Mouse (Mus musculus): ENCODE measurements around the gene Pdxdc1. TPM values are rescaled to one million over a fixed set of nuclear protein-coding genes. Genes with fewer than 3 reads are reported as not detected.
"Not testable (repeated sequence)": the region's sequence is repeated elsewhere in the genome, so short reads cannot be mapped to it uniquely, and the experiment has no call there.

Gene Pdxdc1
- polyA plus RNA-seq, 1 experiment from 2014 or later, result 68.0 TPM

GRCm38 (mm10) chr16:13818560-13819393 is 84.2 kb downstream of the Pdxdc1 start, which contains the start of gene Ntan1:
TSS of gene Ntan1 (plus strand) at chr16:13818845.
- DNase-seq (ENCODE audit: low spot score, missing footprints) (peak; percentile 99), ATAC-seq (ENCODE audit: low FRiP score) (peak; percentile 96)
- Histone ChIP-seq H3K27me3 (ENCODE audit: control insufficient read depth, insufficient read depth, low read length) (no peaks in the 10 kb centered on the region), H3K27ac (ENCODE audit: low read depth, low read length) (peak within 1 kb of the TSS; percentile 88), H3K4me3 (ENCODE audit: low read depth, low read length) (peak within 1 kb of the TSS; percentile 75), H3K36me3 (ENCODE audit: control insufficient read depth, insufficient read depth, low read length) (no peaks in the 10 kb centered on the region), H3K4me2 (peak within 1 kb of the TSS; percentile 71), H3K9ac (ENCODE audit: low read length) (peak within 1 kb of the TSS; percentile 85), H3K4me1 (ENCODE audit: control insufficient read depth, insufficient read depth, low read length) (peaks cover 9% of the 10 kb centered on the region), H3K9me3 (ENCODE audit: control insufficient read depth, low read length) (no peaks in the 10 kb centered on the region)
- under 1% methylated on average over 58 of the region's 58 CpGs for WGBS

GRCm38 (mm10) chr16:13813200-13813599 is 89.7 kb downstream of the Pdxdc1 start:
- ATAC-seq (ENCODE audit: low FRiP score) (no peak), DNase-seq (ENCODE audit: low spot score, missing footprints) (no peak)
- no peaks in the 10 kb centered on the region for H3K4me1 ChIP-seq (ENCODE audit: control insufficient read depth, insufficient read depth, low read length)
- no peaks in the 10 kb centered on the region for H3K9me3 ChIP-seq (ENCODE audit: control insufficient read depth, low read length)
- peaks cover 25% of the 10 kb centered on the region for H3K36me3 ChIP-seq (ENCODE audit: control insufficient read depth, insufficient read depth, low read length)
- no peak overlapping the region for H3K9ac ChIP-seq (ENCODE audit: low read length)
- H3K27me3 ChIP-seq (ENCODE audit: control insufficient read depth, insufficient read depth, low read length), result no peaks in the 10 kb centered on the region
- WGBS, result 95% methylated on average over 3 of the region's 3 CpGs
- no peak overlapping the region for H3K27ac ChIP-seq (ENCODE audit: low read depth, low read length)
- H3K4me3 ChIP-seq (ENCODE audit: low read depth, low read length), result no peak overlapping the region
- H3K4me2 ChIP-seq, result no peak overlapping the region

- ATAC-seq (ENCODE audit: low FRiP score) (no peak), DNase-seq (ENCODE audit: low spot score, missing footprints) (no peak)
- H3K27me3 ChIP-seq (ENCODE audit: control insufficient read depth, insufficient read depth, low read length), result no peaks in the 10 kb centered on the region
- no peak overlapping the region for H3K9ac ChIP-seq (ENCODE audit: low read length)
- H3K27ac ChIP-seq (ENCODE audit: low read depth, low read length), result no peak overlapping the region
- H3K9me3 ChIP-seq (ENCODE audit: control insufficient read depth, low read length), result no peaks in the 10 kb centered on the region
- H3K36me3 ChIP-seq (ENCODE audit: control insufficient read depth, insufficient read depth, low read length), result peaks cover 28% of the 10 kb centered on the region
- 90% methylated on average over 6 of the region's 6 CpGs for WGBS
- H3K4me1 ChIP-seq (ENCODE audit: control insufficient read depth, insufficient read depth, low read length), result no peaks in the 10 kb centered on the region
- H3K4me2 ChIP-seq, result no peak overlapping the region
- H3K4me3 ChIP-seq (ENCODE audit: low read depth, low read length), result no peak overlapping the region
Observed at GRCm38 (mm10) chr16:13812152-13812551, 90.8 kb downstream of the Pdxdc1 start.

GRCm38 (mm10) chr16:13808410-13808809 is 94.5 kb downstream of the Pdxdc1 start:
- ATAC-seq (ENCODE audit: low FRiP score), result no peak
- 97% methylated on average over 7 of the region's 7 CpGs for WGBS
- H3K4me2 ChIP-seq, result no peak overlapping the region

GRCm38 (mm10) chr16:13807616-13808015 is 95.3 kb downstream of the Pdxdc1 start:
- no peak for ATAC-seq (ENCODE audit: low FRiP score)
- DNase-seq (ENCODE audit: low spot score, missing footprints), result peak; percentile 75
- Histone ChIP-seq H3K36me3 (ENCODE audit: control insufficient read depth, insufficient read depth, low read length) (peaks cover 33% of the 10 kb centered on the region), H3K9me3 (ENCODE audit: control insufficient read depth, low read length) (no peaks in the 10 kb centered on the region), H3K4me2 (no peak overlapping the region), H3K4me3 (ENCODE audit: low read depth, low read length) (no peak overlapping the region), H3K27ac (ENCODE audit: low read depth, low read length) (no peak overlapping the region), H3K27me3 (ENCODE audit: control insufficient read depth, insufficient read depth, low read length) (no peaks in the 10 kb centered on the region), H3K4me1 (ENCODE audit: control insufficient read depth, insufficient read depth, low read length) (no peaks in the 10 kb centered on the region), H3K9ac (ENCODE audit: low read length) (no peak overlapping the region)
- 96% methylated on average over 4 of the region's 4 CpGs for WGBS

More at GRCm38 (mm10) chr16:13808410-13808809, 94.5 kb downstream of the Pdxdc1 start:
- Histone ChIP-seq H3K27ac (ENCODE audit: low read depth, low read length) (no peak overlapping the region), H3K4me3 (ENCODE audit: low read depth, low read length) (no peak overlapping the region), H3K27me3 (ENCODE audit: control insufficient read depth, insufficient read depth, low read length) (no peaks in the 10 kb centered on the region), H3K36me3 (ENCODE audit: control insufficient read depth, insufficient read depth, low read length) (peaks cover 38% of the 10 kb centered on the region), H3K9ac (ENCODE audit: low read length) (no peak overlapping the region), H3K9me3 (ENCODE audit: control insufficient read depth, low read length) (no peaks in the 10 kb centered on the region), H3K4me1 (ENCODE audit: control insufficient read depth, insufficient read depth, low read length) (no peaks in the 10 kb centered on the region)
- peak; percentile 59 for DNase-seq (ENCODE audit: low spot score, missing footprints)

GRCm38 (mm10) chr16:13804666-13805065 is 98.3 kb downstream of the Pdxdc1 start:
- Histone ChIP-seq H3K4me1 (ENCODE audit: control insufficient read depth, insufficient read depth, low read length) (no peaks in the 10 kb centered on the region), H3K36me3 (ENCODE audit: control insufficient read depth, insufficient read depth, low read length) (peaks cover 32% of the 10 kb centered on the region), H3K4me3 (ENCODE audit: low read depth, low read length) (no peak overlapping the region), H3K9ac (ENCODE audit: low read length) (no peak overlapping the region), H3K27me3 (ENCODE audit: control insufficient read depth, insufficient read depth, low read length) (no peaks in the 10 kb centered on the region), H3K4me2 (no peak overlapping the region), H3K9me3 (ENCODE audit: control insufficient read depth, low read length) (no peaks in the 10 kb centered on the region), H3K27ac (ENCODE audit: low read depth, low read length) (no peak overlapping the region)
- WGBS, result 87% methylated on average over 5 of the region's 5 CpGs
- ATAC-seq (ENCODE audit: low FRiP score) (no peak), DNase-seq (ENCODE audit: low spot score, missing footprints) (peak; percentile 67)

- Histone ChIP-seq H3K9ac (ENCODE audit: low read length) (no peak overlapping the region), H3K4me2 (no peak overlapping the region), H3K36me3 (ENCODE audit: control insufficient read depth, insufficient read depth, low read length) (peaks cover 38% of the 10 kb centered on the region), H3K27me3 (ENCODE audit: control insufficient read depth, insufficient read depth, low read length) (no peaks in the 10 kb centered on the region), H3K4me3 (ENCODE audit: low read depth, low read length) (no peak overlapping the region), H3K27ac (ENCODE audit: low read depth, low read length) (no peak overlapping the region), H3K4me1 (ENCODE audit: control insufficient read depth, insufficient read depth, low read length) (no peaks in the 10 kb centered on the region), H3K9me3 (ENCODE audit: control insufficient read depth, low read length) (no peaks in the 10 kb centered on the region)
- 90% methylated on average over 4 of the region's 4 CpGs for WGBS
- DNase-seq (ENCODE audit: low spot score, missing footprints), result peak; percentile 35
- no peak for ATAC-seq (ENCODE audit: low FRiP score)
Observed at GRCm38 (mm10) chr16:13801231-13801630, 101.7 kb downstream of the Pdxdc1 start.

GRCm38 (mm10) chr16:13796746-13797175 is 106.2 kb downstream of the Pdxdc1 start:
- Histone ChIP-seq H3K27ac (ENCODE audit: low read depth, low read length) (no peak overlapping the region), H3K4me1 (ENCODE audit: control insufficient read depth, insufficient read depth, low read length) (no peaks in the 10 kb centered on the region), H3K9me3 (ENCODE audit: control insufficient read depth, low read length) (no peaks in the 10 kb centered on the region), H3K27me3 (ENCODE audit: control insufficient read depth, insufficient read depth, low read length) (no peaks in the 10 kb centered on the region), H3K9ac (ENCODE audit: low read length) (no peak overlapping the region), H3K36me3 (ENCODE audit: control insufficient read depth, insufficient read depth, low read length) (peaks cover 42% of the 10 kb centered on the region), H3K4me3 (ENCODE audit: low read depth, low read length) (no peak overlapping the region), H3K4me2 (no peak overlapping the region)
- ATAC-seq (ENCODE audit: low FRiP score) (no peak), DNase-seq (ENCODE audit: low spot score, missing footprints) (peak; percentile 67)
- WGBS, result 92% methylated on average over 5 of the region's 5 CpGs

GRCm38 (mm10) chr16:13793441-13793840 is 109.5 kb downstream of the Pdxdc1 start:
- not testable (repeated sequence) for H3K4me2 ChIP-seq; H3K4me3 ChIP-seq (ENCODE audit: low read depth, low read length); ATAC-seq (ENCODE audit: low FRiP score); H3K4me1 ChIP-seq (ENCODE audit: control insufficient read depth, insufficient read depth, low read length); DNase-seq (ENCODE audit: low spot score, missing footprints); H3K9ac ChIP-seq (ENCODE audit: low read length); H3K27me3 ChIP-seq (ENCODE audit: control insufficient read depth, insufficient read depth, low read length); H3K9me3 ChIP-seq (ENCODE audit: control insufficient read depth, low read length); H3K27ac ChIP-seq (ENCODE audit: low read depth, low read length)
- peaks cover 33% of the 10 kb centered on the region; the same call in 1 of the 2 replicates for H3K36me3 ChIP-seq (ENCODE audit: control insufficient read depth, insufficient read depth, low read length)
- 96% methylated on average over 2 of the region's 2 CpGs for WGBS
